Mouse (Mus musculus): ENCODE data around the gene 2210011C24Rik.
"Not testable (repeated sequence)": the region's sequence is repeated elsewhere in the genome, so short reads cannot be mapped to it uniquely, and the experiment has no call there.

Gene 2210011C24Rik

DNA sequence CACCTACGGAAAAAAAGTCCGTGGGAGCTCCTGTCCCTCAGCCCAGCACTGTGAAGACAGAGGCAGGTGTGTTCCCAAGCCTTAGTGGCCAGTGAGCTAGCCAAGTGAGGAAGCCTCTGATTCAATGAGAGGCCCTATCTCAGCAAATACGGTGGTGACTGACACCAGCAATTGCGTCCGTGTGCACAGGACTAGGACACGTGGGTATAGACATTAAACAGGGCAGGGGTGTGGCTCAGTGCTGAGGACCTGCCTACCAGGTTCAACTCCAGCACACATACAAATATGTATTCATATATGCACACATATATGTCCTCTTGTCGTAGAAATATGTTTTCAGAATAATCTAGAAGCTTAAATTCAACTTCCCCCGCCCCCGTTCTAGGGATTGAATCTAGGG, 7.8 kb upstream of the 2210011C24Rik start:
- DNase-seq (ENCODE audit: low read depth, low spot score), result no peak

DNA sequence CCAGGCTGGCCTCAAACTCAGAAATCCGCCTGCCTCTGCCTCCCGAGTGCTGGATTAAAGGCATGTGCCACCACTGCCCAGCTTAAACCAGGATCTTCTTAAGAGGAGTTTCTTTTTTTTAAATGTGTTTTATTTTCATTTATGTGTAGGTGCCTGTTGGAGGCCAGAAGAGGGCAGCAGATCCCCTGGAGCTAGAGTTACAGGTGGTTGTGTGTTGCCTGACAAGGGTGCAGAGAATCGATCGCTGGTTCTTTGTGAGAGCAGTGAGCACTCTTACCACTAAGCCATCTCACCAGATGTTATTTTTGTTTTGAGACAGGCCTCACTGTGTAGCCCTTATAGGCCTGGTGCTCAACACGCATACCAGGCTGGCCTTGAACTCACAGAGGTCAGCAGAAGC, 3.9 kb upstream of the 2210011C24Rik start:
- no peak for DNase-seq (ENCODE audit: low read depth, low spot score)

DNA sequence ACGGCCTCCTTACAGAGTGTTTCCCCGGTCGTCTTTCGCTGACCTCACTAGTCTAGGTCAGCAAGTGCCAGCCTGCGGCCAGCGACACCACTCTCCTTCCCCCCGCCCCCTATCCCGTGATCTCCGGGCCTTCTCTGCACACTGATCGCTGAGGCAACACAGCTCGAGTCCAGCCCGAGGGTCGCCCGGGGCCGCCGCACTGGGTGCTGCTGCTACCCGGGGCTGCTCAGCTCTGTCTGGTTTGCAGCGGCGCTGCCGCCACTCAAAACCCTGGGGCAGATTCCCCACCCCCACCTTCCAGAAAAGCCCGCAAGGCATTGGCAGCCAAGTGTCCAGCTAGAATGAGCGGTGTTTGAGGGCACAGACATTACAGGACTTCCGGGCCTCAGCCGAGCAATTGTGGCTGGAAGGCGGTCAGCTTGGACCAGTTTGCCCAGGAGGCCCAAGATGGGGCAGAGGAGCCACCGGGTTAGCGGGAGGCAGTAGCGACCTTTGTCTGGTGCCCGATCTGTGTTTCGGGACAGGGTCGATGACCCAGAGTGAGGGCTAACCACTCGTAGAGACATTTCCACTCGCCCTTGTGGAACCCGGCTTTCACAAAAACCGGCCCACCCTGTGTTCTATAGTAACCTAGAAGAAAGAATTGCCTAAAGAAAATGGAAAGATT, 661 bp upstream of the 2210011C24Rik start:
- no peak for DNase-seq (ENCODE audit: low read depth, low spot score)

DNA sequence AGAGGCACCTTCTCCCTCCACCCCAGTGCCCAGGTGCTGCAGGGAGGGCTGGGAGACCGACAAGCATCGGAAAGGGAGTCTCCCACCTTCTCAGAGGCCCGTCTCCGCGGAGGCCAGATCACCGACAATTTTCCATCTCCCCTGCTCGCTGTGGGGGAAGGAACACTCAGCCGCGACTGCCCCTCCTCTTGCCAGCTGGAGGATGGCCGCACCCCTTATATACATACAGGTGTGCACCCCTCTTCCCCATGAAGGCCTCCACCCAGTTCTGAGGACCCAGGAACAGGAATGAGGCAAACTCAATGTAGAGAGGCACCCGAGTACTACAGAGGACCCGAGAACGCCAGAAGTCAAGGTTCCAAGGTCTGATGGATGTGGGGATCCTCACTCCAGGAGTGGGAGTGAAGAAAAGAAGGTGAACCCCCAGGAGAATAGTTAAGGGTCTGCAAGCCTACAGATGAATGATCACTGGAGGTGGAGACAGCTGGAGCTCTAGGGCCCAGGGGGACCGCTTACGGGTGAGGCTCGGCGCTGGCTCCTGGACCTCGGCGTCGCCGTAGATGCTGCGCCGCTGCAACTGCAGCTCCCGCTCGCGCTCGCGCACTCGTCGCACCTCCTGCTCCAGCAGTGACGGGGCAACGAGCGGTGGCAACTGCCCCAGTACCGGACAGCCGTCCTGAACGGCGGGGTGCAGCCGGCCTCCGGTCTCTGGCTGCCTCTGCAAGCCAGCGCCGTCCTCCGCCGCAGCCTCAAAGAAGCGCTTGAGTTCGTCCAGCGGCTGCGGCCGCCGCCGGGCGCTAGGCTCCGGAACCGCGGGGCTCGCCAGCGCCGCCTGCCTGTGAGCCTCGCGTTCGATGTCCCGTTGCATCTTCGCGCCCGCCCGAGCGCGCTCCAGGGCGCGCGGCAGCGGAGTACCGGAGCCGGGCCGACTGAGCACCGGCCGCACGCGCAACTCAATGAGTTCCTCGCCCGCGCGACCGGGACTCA, 1.1 kb downstream of the 2210011C24Rik start:
- no peak for DNase-seq (ENCODE audit: low read depth, low spot score)

DNA sequence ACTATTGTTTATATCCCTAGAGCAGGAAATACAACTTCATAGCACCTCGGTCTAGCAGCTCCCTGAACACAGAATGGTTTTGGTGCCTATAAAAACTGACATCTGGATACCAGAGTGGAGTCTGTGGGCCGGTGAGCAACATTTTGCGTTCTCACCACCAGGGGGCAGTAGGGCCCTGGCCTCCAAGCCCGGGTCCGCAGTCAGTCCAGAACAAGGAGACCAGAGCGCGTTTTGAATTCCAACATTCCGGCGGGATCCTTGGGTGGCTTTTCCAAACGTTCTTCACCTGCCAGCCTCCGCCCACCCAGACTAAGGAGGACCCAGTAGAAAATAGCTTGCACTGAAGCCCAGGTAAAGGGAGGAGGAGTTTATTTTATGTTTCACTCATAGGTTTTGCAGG, 2.1 kb downstream of the 2210011C24Rik start:
- DNase-seq (ENCODE audit: low read depth, low spot score), result peak; percentile 54

DNA sequence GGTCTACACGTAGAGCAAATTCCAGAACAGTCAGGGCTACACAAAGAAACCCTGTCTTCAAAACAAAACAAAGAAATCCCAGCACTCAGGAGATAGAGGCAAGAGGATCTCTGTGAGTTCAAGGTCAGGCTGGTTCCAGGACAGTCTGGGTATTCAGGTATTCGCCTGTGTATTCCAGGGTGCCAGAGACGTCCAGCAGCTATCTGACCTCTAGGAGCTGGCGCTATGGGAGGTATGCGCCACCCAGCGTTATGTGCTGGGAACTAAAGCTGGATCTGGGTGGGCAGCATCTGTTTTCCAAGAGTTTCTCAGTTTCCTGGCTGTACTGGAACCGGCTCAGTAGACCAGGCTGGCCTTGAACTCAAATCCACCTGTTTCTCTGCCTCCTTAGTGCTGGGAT, 3.6 kb downstream of the 2210011C24Rik start:
- DNase-seq (ENCODE audit: low read depth, low spot score), result no peak

DNA sequence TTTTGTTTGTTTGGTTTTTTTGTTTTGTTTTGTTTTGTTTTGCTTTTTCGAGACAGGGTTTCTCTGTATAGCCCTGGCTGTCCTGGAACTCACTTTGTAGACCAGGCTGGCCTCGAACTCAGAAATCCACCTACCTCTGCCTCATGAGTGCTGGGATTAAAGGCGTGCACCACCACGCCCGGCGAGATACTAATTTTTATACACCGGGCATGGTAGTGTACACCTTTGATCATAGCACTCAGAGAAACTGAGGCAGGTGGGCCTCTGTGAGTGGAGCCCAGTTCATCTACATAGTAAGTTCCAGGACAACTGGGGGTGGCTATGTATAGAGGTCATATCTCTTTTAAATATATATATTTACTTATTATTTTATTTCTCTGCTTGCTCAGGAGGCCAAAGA, 6.5 kb downstream of the 2210011C24Rik start:
- not testable (repeated sequence) for DNase-seq (ENCODE audit: low read depth, low spot score)

DNA sequence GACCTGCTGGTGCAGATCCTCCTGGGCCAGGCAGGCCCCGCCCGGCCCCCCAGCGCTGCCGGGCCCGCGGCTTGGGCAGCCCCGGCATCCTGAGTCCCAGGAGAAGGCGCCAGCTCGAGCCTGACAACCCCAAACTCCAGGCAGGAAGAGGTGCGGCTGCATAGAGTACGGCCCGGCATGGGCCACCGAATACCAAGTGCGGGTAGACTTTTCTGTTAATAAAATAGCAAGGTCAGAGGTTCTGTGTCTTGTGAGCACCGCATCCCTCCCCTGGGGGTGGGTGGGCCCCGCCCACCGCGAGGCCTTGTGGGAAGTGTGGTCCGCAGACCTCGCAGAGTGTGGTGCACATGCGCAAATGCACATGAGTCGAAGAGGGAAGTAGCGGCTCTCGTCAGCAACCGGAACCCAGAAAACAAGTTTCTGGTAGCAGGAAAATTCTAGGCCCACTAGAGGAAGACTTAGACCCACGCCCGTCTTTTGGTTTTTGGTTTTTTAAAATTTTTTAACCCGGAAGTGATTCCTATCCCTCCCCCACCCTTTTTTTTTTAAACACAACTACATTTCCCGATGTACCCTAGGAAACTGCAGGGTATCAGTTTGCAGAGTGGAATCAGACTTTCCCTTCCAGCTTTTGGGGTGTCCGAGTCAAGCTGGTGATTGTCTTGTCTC, 7.3 kb downstream of the 2210011C24Rik start:
- DNase-seq (ENCODE audit: low read depth, low spot score), result peak; percentile 75

DNA sequence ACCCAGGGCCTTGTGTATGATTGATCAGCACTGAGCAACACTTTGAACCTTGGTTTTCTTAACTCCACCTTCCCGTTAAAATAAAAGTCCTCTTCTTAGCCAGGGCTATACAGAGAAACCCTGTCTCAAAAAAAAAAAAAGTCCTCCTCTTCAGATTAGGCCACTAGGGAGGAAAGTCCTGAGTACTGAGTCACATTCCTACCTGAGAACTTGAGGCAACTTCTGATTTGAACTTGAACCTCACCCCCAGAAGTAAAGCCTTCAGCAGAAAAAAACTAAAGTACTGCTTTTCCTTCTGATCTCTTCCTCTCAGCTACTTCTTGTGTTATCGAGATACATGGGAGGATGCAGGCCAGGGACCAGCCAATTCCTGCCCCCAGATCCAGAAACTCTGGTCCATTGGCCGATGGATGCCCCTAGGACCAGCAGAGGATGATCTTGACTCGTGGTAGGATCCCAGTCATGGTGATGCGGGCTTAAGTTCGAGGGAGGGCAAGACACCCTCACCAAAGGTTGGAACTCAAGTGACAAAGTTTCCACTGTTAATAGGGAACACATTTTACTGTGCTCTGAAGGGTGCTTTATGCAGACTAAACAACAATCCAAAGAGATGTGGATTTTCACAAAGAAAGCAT, 8.2 kb downstream of the 2210011C24Rik start:
- no peak for DNase-seq (ENCODE audit: low read depth, low spot score)

DNA sequence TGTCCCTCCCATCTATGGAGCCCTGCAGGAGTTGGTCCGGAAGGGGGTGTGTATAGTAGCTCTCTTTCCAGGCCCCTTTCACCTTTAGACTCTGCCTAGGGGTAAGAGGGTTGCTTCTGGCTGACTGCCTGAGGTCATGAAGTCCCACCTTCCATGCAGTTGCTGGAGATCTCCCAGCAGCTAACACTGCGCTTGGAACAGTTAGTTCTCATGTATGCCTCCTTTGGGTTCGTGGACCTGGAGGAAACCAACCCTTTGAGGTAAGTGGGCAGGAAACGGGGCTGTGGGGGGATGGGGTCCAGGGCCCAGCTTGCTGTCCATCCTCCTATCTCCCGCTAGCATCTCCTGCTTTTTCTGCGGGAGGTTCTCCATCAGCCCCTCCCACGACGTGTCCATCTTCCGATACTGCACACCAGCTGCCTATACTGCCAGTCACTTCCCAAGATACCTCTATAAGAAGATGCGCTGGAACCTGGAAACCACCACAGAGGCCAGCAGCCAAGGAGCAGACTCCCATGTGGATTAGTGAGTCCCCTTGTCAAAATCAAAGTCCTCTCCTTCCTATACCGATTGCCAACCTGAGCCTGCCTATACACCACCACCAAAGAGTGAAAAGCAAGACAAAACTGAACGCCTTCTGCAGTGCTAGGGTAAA, 8.9 kb downstream of the 2210011C24Rik start:
- DNase-seq (ENCODE audit: low read depth, low spot score), result no peak

DNA sequence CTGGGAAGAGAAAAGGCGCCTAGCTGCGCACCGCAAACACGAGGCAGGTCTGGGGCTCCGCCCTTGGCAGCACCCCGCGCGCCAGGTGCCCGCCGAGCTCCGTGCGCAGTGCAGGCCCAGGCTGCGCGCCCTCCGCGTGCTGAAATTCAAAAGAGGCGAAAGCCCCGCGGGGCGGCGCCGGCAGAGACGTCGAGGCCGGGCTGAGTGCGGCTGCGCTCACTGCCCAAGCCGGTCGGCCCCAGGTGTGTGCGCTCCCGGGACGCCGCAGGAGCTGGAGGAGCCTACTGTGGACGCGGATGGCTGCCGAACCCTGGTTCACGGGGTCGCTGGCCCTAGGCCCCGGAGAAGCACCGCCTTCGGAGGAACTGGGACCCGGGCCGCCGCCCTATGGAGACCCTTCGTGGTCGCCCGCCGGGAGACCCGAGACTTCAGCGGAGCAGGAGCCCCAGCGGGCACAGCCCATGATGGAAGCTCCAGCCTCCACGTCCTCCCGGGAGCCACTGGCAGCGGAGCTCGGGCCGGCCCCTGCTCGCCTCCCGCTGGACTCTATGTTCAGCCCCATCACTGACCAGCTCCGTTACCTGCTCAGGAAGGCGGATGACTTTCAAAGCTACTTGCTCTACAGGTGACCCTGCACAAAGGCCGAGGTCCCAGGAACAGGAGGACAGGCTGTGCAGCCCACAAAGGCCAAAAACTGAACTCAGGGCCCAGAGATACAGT, 10.5 kb downstream of the 2210011C24Rik start, which contains the start of gene 1700067K01Rik:
Gene 1700067K01Rik (plus strand): TSS at position 222 of the 720 bp plus-strand sequence.
- DNase-seq (ENCODE audit: low read depth, low spot score), result no peak

DNA sequence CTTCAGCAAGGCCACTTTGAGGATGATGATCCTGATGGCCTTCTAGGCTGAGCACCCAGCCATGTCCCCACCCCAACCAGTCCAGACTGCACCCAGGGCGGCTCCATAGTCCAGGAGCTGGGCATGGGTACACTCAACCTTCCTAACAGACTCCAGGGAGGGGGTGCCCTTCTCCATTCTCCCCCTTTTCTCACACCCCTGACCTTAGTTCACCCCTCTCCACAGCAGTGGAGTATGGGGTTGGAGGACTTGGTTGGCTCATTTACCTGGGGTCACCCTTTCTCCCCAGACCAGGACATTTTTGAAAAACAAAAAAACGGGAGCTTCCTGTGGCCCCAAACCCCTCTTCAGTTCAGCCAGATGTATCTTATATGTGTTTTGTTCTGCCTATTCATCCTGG, 12.1 kb downstream of the 2210011C24Rik start:
- DNase-seq (ENCODE audit: low read depth, low spot score), result no peak

DNA sequence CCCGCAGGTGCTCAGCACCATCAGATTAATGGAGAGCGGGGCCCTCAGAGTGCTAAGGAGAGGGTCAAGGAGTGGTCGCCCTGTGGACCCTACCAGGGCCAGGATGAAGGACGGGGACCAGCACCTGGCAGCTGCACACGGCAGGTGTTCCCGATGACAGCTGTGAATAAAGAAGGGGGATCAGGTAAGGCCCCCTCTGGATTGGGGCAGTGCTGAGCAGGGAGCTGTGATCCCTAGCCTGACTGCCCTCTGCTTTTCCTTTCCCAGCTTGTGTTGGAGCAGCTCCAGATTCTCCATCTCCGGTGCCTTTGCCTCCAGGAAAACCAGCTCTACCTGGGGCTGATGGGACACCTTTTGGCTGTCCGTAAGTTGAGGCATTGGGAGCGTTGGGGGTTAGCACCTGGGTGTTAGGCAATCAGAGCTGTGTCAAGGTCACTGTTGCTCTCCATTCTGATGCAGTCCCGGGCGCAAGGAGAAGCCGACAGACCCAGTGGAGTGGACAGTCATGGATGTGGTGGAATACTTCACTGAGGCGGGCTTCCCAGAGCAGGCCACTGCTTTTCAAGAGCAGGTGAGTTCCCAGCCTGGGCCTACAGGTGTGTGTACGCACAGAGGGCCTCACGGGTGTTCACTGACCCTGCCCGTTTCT, 12.8 kb downstream of the 2210011C24Rik start:
- DNase-seq (ENCODE audit: low read depth, low spot score), result no peak

DNA sequence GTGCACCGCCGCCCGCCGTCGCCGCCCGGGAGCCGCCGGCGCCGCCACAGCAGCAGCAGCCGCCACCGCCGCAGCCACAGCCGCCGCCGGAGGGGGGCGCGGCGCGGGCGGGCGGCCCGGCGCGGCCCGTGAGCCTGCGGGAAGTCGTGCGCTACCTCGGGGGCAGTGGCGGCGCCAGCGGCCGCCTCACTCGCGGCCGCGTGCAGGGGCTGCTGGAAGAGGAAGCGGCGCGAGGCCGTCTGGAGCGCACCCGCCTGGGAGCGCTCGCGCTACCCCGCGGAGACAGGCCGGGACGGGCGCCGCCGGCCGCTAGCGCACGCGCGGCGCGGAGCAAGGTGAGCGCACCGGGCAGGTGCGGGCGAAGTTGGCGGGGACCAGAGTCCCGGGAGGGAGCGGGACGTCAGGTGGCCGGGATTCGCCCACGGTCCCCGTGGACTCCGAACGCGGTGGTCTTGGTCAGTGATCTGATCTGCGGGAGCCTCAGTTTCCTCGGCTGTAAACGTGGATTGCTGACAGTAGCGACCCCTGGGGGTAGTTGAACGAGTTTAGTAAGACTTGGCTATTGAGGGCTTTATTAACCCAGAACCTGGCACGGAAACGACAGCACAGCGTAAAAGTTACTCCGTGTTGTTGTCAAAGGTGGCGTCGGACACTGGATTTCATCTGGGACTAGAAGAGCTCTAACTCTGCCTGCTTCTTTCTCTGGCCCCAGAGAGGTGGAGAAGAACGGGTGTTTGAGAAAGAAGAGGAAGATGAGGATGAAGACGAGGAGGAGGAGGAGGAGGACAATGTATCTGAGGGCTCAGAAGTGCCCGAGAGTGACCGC, 13.5 kb downstream of the 2210011C24Rik start:
- DNase-seq (ENCODE audit: low read depth, low spot score), result peak; percentile 47

DNA sequence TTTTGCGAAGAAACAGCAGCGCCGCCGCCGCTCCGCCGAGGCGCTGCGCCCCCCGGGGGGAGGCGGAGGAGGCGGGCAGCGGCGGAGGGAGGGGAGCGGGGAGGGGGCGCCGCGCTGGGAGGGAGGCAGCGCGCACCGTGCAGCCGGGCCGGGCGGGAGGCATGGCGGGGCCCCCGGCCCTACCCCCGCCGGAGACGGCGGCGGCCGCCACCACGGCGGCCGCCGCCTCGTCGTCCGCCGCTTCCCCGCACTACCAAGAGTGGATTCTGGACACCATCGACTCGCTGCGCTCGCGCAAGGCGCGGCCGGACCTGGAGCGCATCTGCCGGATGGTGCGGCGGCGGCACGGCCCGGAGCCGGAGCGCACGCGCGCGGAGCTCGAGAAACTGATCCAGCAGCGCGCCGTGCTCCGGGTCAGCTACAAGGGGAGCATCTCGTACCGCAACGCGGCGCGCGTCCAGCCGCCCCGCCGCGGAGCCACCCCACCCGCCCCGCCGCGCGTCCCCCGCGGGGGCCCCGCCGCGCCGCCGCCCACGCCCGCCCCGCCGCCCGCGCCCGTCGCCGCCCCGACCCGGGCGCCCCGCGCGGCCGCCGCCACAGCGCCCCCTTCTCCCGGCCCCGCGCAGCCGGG, 14.3 kb downstream of the 2210011C24Rik start, which contains the start of gene Samd1:
Gene Samd1 (plus strand): TSS at position 162 of the 631 bp plus-strand sequence.
- DNase-seq (ENCODE audit: low read depth, low spot score), result peak; percentile 44

DNA sequence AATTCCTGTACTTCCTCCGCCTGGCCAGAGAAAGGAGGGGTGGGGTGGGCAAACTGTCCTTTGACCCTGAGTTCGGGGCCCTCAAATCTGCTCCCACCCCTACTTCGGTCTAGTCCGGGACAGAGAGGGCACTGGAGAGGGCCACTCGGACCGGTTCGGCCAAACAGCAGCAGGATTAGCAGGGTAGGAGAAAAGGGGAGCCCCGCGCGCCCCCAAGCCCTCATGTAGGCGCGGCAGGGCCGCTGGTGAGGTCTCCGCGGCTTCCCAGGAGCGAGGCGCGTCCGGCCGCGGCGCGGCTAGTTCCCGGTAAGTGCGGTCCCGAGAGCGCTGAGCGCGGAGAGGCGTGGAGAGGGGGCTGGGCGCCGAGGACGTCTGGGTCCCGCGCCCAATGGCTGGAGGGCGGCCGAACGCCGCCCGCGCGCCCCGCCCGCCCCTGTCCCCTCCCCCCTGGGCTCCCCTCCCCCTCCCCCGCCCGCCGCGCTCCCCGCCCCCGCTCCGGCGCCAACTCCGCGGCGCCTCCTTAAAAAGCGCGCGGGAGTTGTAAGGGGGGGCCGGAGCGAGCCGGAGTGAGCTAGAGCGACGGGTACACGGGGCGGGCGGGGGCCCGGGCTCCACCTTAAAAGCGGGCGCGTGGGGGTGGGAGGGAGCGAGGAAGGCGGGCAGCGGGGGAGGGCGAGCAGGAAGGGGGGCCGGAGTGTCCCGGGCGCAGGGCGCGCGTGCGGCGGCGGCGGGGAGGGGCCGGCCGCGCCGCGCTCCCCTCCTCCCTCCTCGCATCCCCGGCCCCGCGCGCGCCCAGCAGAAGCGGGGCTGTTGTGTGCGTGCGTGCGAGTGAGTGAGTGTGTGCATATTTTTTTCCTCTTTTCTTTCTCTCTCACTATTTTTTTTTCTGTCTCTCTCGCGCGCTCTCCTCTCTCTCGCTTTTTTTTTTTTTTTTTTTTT, 15.1 kb downstream of the 2210011C24Rik start:
- DNase-seq (ENCODE audit: low read depth, low spot score), result peak; percentile 50

DNA sequence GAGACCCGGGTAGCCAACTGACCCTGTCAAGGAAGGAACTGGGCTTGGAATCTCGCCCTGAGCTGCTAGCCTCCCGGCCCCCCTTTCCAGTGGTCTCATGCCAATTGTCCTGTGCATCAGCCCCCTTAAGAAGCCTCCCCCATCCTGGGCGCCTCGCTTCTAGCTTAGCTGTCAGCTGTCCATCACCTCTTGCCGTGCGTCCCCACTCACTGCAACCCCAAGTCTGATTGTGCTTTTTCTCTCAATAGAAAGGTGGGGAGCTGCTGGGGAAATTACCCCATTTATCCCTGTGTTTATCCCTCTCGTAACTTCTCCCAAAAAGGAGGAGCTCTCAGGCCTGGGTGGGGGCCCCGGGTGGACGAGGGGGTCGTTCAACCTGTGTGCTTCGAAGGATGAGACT, 16.0 kb downstream of the 2210011C24Rik start:
- no peak for DNase-seq (ENCODE audit: low read depth, low spot score)
